Mouse (Mus musculus) heart, postnatal 4 days (tissue): ENCODE data around the gene Olfr1339. TPM values are rescaled to one million over a fixed set of nuclear protein-coding genes. Genes with fewer than 3 reads are reported as not detected.

Source experiments
- DNase-seq: peaks from one replicate; pipeline ENCODE4 v3.0.0; 2021
- total RNA-seq, 2 experiments: library from RNA; stranded (reverse); gene quantifications; 2 replicates each; pipeline ENCODE4 v1.2.3; 2021

The Olfr1339 gene
- total RNA-seq, result not detected

- DNase-seq, result no peak
These were observed at the start of gene Olfr1339 for GRCm38 (mm10) chr4:118731875-118732274. Olfr1339 (plus strand) TSS chr4:118732175.

DNA sequence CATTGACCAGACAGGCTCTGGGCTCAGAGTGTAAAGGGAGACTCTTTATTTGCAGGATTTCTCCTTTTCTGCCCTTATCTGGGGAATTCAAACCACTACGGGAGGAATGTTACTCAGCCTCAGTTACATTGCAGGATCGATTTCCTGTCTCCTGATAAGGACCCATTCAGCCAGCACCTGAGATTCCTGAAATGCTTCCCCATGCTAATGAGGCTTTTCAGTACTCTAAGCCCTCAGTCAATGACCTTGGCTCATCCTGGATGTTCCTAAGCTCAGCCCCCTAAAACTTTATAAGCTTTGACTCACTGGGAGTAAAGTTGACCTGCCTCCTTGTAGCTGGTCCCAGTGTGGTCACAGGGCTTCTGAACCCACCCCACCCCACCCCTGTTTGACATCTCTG is 44.9 kb upstream of the Olfr1339 start:
- DNase-seq, result no peak

DNA sequence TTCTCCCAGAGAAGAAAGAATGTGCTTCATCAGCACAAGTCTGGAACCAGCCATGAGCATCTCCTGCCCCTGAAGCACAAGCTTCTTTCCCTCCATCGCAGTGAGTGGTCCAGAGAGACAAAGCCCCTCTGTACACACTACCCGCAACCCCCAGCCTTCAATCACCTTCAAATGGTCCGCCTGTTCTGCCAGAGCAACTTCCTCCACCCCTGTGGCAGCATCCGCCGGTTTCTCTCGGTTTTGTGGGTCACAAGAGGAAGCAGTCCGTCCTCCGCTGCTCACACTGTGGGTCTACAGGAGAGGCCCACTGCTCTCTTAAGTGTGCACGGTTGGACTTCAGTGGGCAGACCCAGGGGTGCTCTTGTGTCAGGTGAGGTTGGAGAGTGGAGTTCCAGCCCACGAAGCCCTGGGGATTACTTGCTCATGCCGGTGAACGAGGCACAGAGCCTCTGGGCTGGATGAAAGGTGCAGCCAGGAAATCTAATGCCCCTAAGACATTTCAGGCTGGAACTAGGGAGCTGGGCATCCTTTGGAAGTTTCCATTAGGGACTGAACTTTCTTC is 39.5 kb upstream of the Olfr1339 start, which contains the start of gene Olfr1342:
Gene Olfr1342, minus strand, starts transcription at position 345 of the 562 bp plus-strand sequence.
- DNase-seq, result no peak

GRCm38 (mm10) chr4:118693812-118694211 is 38.2 kb upstream of the Olfr1339 start:
- DNase-seq, result no peak

DNA sequence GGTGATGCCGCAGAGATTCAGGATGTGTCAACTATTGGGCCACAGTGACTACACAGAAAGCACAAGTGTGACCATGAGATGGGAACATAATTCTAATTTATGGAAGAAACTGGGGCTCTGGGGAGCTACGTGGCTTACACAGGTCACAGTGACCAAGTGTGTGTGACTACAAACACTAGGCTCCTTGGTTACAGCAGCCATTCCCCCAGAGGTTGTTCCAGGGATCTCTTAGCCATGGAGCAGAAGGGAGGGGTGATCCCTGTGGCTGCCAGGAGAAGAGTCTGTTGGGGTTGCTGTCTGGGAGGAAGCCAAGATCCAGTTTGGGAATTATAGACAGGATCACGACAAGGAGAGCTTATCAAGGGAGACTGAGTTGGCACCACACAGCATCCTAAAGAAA is 28.8 kb upstream of the Olfr1339 start, which contains the start of gene Olfr1341:
Gene Olfr1341, plus strand, starts transcription at position 301 of the 400 bp plus-strand sequence.
- no peak for DNase-seq

DNA sequence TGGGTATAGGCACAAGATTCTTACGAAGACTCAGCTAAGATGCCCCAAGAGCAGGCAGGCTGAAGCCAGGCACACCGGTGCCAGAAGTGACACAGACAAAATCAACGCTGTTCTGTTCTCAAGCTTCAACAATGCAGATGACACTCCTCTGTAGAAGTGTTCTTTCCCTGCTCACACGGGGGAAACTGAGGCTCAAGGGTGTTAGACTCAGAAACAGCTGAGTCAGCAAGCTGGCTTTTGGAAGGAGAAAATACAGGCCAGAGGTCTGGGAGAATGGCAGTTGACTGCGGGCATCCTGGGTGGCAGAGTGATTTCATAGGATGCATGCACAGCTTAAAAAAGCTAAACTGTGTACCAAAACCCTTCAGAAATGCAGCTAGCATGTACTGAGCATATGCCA is 23.9 kb upstream of the Olfr1339 start:
- DNase-seq, result no peak

DNA sequence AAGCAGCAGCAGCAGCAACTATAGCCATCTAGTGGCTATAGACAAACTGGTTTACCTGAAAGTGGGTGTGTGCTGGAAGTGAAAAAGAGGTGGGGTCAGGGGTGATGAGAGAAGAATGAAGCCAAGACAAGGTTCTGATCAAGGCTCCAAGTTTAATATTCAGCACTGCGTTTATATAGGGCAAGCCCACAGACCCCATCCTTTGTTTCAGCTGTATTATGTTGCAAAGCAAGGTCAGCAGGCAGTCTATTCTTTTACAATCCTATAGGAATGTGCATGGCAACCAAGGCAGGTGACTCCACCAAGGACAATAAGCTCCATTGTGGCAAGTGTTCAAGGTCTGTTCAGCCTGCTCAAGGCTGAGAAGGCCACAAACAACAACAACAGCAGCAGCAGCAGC is 20.3 kb upstream of the Olfr1339 start:
- DNase-seq, result no peak

DNA sequence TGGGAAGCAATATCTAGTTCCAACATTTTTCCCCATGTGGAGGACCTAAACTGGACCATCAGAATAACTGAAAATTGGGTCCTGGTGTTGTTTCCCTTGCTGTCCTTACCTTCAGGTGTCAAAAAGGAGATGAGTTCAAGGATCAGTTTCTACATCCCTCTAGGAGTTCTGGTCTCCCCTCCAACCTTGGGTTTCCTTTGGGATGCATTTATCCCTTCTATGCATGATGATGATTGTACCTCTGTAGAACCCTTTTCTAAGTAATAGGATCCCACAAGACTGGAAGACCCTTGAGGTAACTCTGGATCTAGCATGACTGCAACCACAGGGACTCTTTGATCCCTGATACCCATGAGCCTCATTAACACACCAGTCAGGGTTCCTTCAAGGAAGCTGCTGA is 12.1 kb upstream of the Olfr1339 start, which contains the start of gene Olfr1340:
Gene Olfr1340, plus strand, starts transcription at position 301 of the 400 bp plus-strand sequence.
- no peak for DNase-seq

DNA sequence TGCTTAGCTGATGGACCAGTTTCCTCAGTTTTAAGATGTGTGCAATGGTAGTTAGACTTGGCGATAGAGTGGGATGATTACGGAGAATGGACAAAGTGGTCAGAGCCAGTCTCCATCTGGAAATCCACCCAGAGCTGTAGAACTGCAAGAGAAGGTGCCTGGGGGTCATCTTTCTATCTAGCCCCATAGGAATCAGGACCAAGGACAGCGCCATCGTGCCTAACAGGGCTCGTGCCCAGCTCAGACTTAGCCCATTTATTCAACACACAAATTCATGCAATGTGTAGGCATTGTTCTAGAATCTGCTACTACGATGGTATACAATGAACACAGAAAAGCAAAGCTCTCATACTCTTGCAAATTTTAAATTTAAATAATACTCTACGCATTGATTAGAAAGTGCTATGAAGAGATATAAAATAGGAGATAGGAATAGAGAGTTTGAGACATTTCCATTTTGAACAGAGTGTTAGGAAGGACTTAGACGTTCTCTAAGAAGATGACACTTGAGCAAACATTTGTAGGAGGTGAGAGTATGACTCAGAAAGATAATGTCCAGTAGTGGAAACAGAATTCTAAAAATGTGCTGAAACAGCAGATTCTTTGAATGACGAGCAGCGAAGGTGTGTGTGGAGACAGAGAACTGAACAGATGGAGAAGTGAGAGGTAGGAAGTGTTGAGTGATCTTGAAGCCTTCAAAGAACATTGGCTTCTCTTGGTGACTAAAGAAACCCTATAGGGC is 10.1 kb upstream of the Olfr1339 start:
- peak; percentile 48 for DNase-seq

DNA sequence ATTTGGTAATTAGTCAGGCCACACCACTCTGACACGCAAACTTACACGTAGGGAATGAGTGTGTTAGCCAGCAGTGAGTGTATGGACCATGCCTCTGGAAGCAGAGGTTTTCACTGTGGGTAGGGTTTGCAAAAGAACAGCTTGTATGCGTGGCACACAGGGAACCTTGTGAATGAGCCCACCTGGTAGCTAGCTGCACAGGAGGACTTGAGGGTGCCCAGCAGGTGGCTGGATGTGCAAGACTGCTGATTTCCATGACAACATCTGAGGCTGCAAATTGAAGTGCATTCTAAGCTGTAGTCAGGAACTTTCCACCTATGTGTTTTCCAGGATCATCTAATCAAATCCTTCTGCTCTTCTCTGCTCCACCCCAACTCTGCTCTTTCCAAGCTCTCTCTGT is 7.6 kb downstream of the Olfr1339 start:
- no peak for DNase-seq

DNA sequence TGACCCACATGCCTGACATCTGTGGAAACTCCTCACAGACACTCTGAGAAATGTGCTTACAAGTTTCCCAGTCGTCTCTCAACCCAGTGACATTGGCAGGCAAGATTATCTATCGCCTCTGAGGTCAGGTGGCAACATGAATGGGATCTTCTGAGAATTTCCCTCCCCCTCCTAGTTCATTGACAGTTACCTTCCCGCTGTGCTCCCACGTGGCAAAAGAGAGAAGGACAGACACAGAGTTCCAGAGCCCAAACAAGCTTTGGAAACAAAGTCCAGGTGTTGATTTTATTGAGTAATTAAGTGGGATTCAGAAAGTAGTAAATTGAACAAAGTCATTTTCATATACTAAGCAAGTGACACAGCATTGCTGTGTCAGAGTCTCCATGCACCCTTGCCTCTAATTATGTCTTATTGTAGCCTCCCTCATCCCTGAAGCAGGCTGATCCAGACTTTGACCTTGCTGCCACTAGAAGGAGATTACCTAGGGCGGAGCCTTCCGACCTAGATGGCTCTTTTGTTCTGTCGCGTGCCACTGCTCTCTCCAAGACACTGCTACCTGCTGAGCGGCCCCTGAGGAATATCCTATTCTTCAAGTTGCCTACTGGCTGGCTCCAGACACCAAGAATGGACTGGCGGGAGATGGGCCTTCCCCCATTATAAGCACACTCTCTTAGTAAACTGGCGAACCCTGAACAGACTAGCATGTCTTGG is 9.2 kb downstream of the Olfr1339 start:
- DNase-seq, result no peak

DNA sequence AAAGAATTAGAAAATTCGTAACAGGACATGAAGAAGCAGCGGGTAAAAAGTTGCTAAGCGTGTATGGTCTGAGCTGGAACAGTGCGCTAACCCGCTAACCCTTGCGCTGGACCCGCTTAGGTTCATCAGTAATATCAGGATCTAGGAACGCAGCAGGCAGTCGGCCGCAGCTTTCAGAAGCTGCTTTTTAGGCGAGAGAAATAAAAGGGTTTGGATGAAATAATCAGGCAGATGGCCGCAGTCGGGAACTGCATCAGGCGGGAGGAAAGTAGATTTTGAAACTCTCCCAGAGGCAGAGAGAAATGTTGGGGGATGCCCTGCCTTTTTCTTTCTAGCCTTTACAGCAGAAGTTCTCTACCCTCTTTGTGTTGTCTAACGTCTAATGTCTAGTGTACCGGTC is 9.9 kb downstream of the Olfr1339 start:
- DNase-seq, result no peak

- DNase-seq, result no peak
These were observed 26.7 kb downstream of the Olfr1339 start, which contains the start of gene Olfr1338 for GRCm38 (mm10) chr4:118758637-118759036. Olfr1338 (minus strand) TSS chr4:118758737.

GRCm38 (mm10) chr4:118782486-118782885 is 50.5 kb downstream of the Olfr1339 start, which contains the start of gene Olfr1337:
Olfr1337 (minus strand) TSS chr4:118782586.
- no peak for DNase-seq

Other genes with a start within 250 kb of the Olfr1339 start
- 10 to 100 TPM; 86.2 to 88.9 TPM for gene Tie1, start 242.1 kb upstream of the Olfr1339 start, total RNA-seq
- gene 2610528J11Rik, start 205.2 kb upstream of the Olfr1339 start, total RNA-seq, result not detected
- under 1 TPM; 0.24 to 0.32 TPM for gene Tmem125, start 188.1 kb upstream of the Olfr1339 start, total RNA-seq
- under 1 TPM in 1 of 2 experiments, not detected in 1; 0.18 TPM for gene Cfap57, start 111.4 kb upstream of the Olfr1339 start, total RNA-seq
- 10 to 100 TPM; 43.0 to 51.1 TPM for gene Ebna1bp2, start 111.4 kb upstream of the Olfr1339 start, total RNA-seq
- not detected for gene Olfr62, start 73.2 kb upstream of the Olfr1339 start, total RNA-seq
- gene Olfr1342, start 39.4 kb upstream of the Olfr1339 start, total RNA-seq, result not detected
- not detected for gene Olfr1341, start 28.7 kb upstream of the Olfr1339 start, total RNA-seq
- gene Olfr1340, start 12.0 kb upstream of the Olfr1339 start, total RNA-seq, result not detected
- gene Olfr1338, start 26.6 kb downstream of the Olfr1339 start, total RNA-seq, result not detected
- gene Olfr1337, start 50.4 kb downstream of the Olfr1339 start, total RNA-seq, result not detected
- not detected for gene Olfr1335, start 77.8 kb downstream of the Olfr1339 start, total RNA-seq
- gene Olfr1333, start 104.1 kb downstream of the Olfr1339 start, total RNA-seq, result not detected
- not detected for gene Olfr1331, start 132.5 kb downstream of the Olfr1339 start, total RNA-seq
- gene Olfr1330, start 156.4 kb downstream of the Olfr1339 start, total RNA-seq, result not detected
- gene Olfr1329, start 185.3 kb downstream of the Olfr1339 start, total RNA-seq, result not detected
- not detected for gene Olfr1328, start 206.4 kb downstream of the Olfr1339 start, total RNA-seq
- gene Lao1, start 229.4 kb downstream of the Olfr1339 start, total RNA-seq, result not detected